Mouse (Mus musculus) WW6 (cell line): ENCODE results near the gene Dlg4.

Source experiments
- DNase-seq: peaks from one replicate; pipeline ENCODE4 v3.0.0-alpha.2; 2013; ENCODE audit warnings: low read depth, low spot score

Dlg4 gene

DNA sequence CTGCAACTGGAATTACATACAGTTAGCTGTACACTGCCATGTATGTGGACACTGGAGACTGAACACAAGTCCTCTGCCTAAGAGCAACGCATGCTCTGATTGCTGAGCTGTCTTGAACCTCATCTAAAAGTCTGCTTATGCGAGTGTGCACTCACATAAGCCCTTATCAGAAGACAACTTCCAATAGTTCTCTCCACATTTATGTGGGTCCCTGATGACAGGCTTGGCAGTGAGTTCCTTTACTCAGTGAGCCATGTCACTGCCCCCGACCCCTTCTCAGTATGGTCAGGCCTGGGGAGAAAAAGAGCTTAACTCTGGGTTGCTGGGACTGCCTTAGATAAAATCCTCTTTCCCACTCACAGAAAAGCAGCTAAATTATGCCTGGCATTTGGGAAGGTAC is at the start of gene Dlg4:
Gene Dlg4 (plus strand): TSS at position 274 of the 400 bp plus-strand sequence.
- no peak for DNase-seq

- DNase-seq, result no peak
These were observed 47.9 kb upstream of the Dlg4 start for GRCm38 (mm10) chr11:69968793-69969192.

GRCm38 (mm10) chr11:69970222-69970621 is 46.5 kb upstream of the Dlg4 start:
- DNase-seq, result no peak

- no peak for DNase-seq
These were observed 46.0 kb upstream of the Dlg4 start for GRCm38 (mm10) chr11:69970775-69971174.

DNA sequence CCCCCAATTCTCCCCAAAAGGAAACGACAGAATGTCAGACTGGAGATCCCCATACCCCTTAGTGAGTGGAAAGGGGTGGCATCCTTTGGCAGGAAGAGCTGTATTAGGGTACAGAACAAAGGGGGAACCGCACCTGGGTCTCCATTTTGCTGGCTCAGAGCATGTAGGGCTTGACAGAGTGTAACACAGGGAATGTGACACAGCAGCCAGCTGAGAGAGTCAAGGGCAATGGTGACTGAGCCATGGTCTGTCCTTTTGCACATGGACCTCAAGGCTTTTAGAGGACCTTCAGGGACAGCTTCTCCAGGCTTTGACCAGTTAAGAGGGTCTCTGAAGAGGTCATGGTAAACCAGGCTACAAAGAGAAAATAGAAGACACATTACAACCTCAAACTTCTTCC is 41.8 kb upstream of the Dlg4 start:
- no peak for DNase-seq

GRCm38 (mm10) chr11:69976271-69976670 is 40.5 kb upstream of the Dlg4 start:
- no peak for DNase-seq

DNA sequence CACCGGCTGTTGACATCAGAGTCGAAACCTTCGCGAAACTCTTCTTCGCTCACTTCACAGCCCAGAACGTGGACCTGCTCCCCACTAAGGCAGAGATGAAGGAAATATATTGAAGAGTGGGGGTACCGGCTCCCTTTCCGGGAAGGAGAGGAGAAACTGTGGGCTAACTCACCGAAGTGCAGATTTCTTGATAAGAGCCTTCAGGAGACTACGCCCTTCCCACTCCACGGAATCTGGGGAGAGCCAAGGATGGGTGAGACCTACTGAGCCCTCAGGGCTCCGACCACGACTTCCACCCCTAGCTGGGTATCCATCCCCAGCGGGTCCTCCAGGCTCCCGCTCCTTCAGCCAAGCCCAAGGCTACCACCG is 36.9 kb upstream of the Dlg4 start:
- DNase-seq, result no peak

- DNase-seq, result peak; percentile 100
These were observed 36.3 kb upstream of the Dlg4 start for GRCm38 (mm10) chr11:69980196-69981140.

DNA sequence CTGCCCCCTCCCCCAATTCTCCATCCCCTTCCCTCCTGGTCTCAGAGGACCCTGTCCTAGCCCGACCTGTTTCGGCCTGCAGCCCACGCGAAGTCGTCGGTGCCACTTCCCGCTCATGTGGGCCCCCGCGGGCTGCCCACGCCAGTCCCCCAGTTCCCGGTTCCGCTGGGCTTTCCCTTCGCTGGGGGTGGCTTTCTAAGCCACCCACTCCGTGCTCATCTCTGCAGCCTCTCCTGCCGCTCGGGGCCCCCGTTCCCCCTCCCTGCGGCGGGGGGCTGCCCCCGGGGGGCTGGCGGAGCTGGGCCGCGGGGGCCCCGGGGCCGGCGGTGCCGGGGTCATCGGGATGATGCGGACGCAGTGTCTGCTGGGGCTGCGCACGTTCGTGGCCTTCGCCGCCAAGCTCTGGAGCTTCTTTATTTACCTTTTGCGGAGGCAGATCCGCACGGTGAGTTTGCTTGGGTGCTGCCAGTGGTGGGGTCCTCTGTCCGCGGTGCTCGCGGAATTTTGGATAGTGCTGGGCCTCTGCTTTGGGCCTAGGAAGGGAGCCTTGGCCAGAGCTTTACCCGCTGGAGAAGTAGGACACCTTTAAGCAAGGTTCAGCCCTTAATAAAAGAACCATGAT is 35.5 kb upstream of the Dlg4 start, which contains the start of gene Ctdnep1:
Gene Ctdnep1 (plus strand): TSS at position 16 of the 622 bp plus-strand sequence.
- no peak for DNase-seq

- DNase-seq, result no peak
These were observed 34.5 kb upstream of the Dlg4 start, which contains the start of gene Elp5 for GRCm38 (mm10) chr11:69982225-69982624. Elp5 (minus strand) TSS chr11:69982517.

DNA sequence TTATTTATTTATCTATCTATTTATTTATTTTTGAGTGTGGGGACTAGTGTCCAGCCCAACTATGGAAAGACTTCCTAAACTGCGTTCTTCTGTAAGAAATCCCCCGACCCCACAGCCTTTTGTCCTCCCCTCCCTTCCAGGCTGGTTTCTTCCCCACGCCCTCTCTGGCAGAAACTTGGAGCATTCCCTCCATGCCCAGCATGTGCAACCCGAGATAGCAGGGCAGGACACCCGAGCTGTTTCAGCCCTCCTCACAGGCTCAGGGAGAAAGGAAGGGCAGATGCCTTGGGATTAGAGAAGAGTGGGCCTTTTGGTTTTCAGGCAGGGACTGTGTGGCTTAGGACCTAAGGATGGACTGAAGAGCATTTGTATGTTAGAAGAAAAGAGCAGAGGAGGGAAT is 33.9 kb upstream of the Dlg4 start:
- no peak for DNase-seq

GRCm38 (mm10) chr11:69983377-69983776 is 33.4 kb upstream of the Dlg4 start:
- DNase-seq, result no peak

DNA sequence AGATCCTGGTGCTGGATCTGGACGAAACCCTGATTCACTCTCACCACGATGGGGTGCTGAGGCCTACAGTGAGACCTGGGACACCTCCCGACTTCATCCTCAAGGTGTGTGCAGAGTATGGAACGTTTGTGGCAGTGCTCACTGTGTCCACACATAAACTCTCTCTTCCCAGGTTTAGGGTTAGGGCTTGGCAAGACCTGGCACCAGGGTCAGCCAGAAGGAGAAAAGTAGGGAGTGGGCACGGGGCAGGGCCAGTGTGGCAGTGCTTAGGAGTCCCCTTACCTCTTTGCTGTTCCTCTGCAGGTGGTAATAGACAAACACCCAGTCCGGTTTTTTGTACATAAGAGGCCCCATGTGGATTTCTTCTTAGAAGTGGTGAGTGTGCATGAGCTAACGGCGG is 32.3 kb upstream of the Dlg4 start:
- no peak for DNase-seq

GRCm38 (mm10) chr11:69989949-69990348 is 26.8 kb upstream of the Dlg4 start:
- no peak for DNase-seq

DNA sequence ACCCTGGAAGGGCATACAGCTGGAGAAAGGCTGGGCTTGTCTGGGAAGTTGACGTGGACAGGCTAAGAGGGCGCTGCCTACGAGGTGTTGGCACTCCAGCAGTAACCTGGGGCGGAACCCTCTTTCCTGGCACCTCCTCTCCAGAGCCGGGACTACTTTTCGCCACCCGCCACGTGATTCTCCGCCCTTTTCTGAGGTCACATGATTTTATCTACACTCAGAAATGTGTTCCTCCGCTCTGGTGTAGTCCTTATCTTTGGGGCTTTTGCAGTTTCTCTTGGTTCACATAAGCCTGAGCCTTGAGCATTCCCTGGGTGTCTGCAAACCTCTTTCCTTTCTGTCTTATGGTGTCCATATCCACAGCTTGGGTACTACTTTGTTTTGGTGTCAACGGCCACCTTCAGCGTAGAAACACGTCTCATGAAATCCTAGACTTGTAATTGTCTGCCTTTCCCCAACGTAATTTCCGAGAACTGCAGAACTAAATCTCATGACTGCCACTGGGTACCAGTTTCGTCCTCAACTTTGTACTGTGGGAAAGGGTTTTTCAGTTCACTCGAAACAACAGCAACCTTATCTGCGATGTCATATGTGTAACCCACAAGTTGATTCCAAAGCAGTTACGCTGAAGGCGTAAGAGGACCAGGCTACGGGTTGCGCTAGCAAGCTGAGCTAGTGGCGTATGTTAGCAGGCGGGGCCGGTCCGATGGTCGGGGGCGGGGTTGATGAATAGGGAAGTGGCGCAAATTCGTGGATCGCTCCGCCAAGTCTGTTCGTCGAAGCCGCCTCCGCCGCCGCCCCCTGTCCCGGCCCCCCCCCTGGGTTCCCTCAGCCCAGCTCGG is 25.7 kb upstream of the Dlg4 start, which contains the start of gene Gabarap:
Gene Gabarap (plus strand): TSS at position 294 of the 842 bp plus-strand sequence.
- peak; percentile 93 for DNase-seq

GRCm38 (mm10) chr11:69991711-69992110 is 25.0 kb upstream of the Dlg4 start:
- no peak for DNase-seq

GRCm38 (mm10) chr11:69992396-69992795 is 24.3 kb upstream of the Dlg4 start:
- DNase-seq, result no peak

DNA sequence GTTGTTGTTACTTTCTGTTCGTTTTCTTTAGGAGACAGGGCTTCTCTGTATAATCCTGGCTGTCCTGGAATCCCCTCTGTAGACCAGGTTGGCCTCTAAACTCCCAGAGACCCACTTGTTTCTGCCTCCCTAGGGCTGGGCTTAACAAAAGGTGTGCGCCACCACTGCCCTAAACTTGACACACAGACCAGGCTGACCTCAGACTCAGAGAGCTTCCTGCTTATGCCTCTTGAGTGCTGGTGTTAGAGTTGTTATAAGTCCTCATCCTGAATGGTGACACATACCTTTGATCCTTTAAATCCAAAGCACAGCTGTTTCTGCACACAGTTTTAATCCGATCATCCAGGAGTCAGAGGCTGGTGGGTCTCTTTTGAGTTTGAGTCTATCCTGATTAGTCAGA is 23.8 kb upstream of the Dlg4 start:
- DNase-seq, result no peak

DNA sequence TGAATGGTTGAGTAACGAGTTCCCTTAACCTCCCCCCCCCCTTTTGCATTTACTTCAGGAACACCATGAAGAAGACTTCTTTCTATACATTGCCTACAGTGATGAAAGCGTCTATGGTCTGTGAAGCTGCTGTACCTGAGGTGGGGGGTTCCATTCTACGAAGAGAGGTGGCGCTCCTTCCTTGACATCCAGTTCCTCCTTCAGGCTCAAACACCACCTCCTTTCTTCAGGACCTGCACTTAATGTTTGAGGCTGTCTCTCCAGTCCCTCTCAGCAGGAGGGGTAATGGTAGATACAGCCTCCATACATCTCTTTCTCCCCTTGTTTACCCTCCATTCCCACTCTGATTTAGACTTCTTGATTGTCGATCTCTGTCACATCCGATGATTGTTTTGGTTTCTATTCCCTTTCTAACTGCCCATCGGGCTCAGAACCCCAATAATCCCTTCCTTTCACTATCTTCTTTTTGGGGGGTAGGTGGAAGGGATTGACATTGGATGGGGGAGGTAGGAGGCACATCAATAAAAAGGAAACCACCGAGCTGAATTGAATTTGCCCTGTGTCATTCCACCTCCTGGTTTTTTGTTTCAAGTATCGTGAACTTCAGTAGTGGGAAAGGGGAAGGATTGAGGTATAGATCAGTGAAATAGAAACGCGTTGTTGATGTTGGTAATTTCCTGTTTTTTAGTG is 22.2 kb upstream of the Dlg4 start:
- DNase-seq, result no peak

GRCm38 (mm10) chr11:69995391-69995960 is 21.3 kb upstream of the Dlg4 start, which contains the start of gene Phf23:
Phf23 (plus strand) TSS chr11:69995777.
- DNase-seq, result peak; percentile 99
